Mouse (Mus musculus) heart, postnatal 4 days (tissue): ENCODE measurements around the gene Kcnh4. TPM values are rescaled to one million over a fixed set of nuclear protein-coding genes. Genes with fewer than 3 reads are reported as not detected.
A peak's percentile ranks its signal among the peaks of the same experiment; 100 is the strongest.

Source experiments
- DNase-seq: peaks from one replicate; pipeline ENCODE4 v3.0.0; 2021
- total RNA-seq, 2 experiments: library from RNA; stranded (reverse); gene quantifications; 2 replicates each; pipeline ENCODE4 v1.2.3; 2021

The Kcnh4 gene
- total RNA-seq, 2 experiments from 2014 or later = not detected

- no peak for DNase-seq
Measured at GRCm38 (mm10) chr11:100709201-100709810, 50.4 kb downstream of the Kcnh4 start.

GRCm38 (mm10) chr11:100705095-100705747 lies 54.5 kb downstream of the Kcnh4 start:
- DNase-seq = no peak

- DNase-seq = no peak
Measured at GRCm38 (mm10) chr11:100703851-100704531, 55.8 kb downstream of the Kcnh4 start, which contains the start of gene Dhx58. Dhx58 (minus strand) TSS chr11:100704271.

- no peak for DNase-seq
Measured at GRCm38 (mm10) chr11:100703366-100703765, 56.4 kb downstream of the Kcnh4 start.

GRCm38 (mm10) chr11:100702906-100703305 lies 56.8 kb downstream of the Kcnh4 start:
- no peak for DNase-seq

GRCm38 (mm10) chr11:100702081-100702851 lies 57.5 kb downstream of the Kcnh4 start:
- DNase-seq = peak; percentile 77

- peak; percentile 69 for DNase-seq
Measured at GRCm38 (mm10) chr11:100701301-100701700, 58.4 kb downstream of the Kcnh4 start.

- DNase-seq = no peak
Measured at GRCm38 (mm10) chr11:100700710-100701109, 59.0 kb downstream of the Kcnh4 start.

- DNase-seq = no peak
Measured at GRCm38 (mm10) chr11:100697921-100698320, 61.8 kb downstream of the Kcnh4 start.

GRCm38 (mm10) chr11:100694926-100695325 lies 64.8 kb downstream of the Kcnh4 start:
- DNase-seq = peak; percentile 92

GRCm38 (mm10) chr11:100693154-100693553 lies 66.6 kb downstream of the Kcnh4 start:
- DNase-seq = no peak

GRCm38 (mm10) chr11:100692164-100692616 lies 67.6 kb downstream of the Kcnh4 start, which contains the start of gene Zfp385c:
Zfp385c (minus strand) TSS chr11:100692455.
- no peak for DNase-seq

- DNase-seq = no peak
Measured at GRCm38 (mm10) chr11:100690389-100690788, 69.4 kb downstream of the Kcnh4 start.

Other genes with a start within 250 kb of the Kcnh4 start
- 10 to 100 TPM; 60.7 to 63.4 TPM for gene Acly, start 231.9 kb downstream of the Kcnh4 start, total RNA-seq
- under 1 TPM; 0.21 to 0.70 TPM for gene Ttc25, start 214.3 kb downstream of the Kcnh4 start, total RNA-seq
- 1 to 10 TPM; 6.3 to 7.3 TPM for gene Cnp, start 185.0 kb downstream of the Kcnh4 start, total RNA-seq
- gene Nkiras2, start 140.7 kb downstream of the Kcnh4 start, total RNA-seq = 10 to 100 TPM; 53.7 to 57.7 TPM
- gene Dnajc7, start 139.8 kb downstream of the Kcnh4 start, total RNA-seq = 100 to 1,000 TPM; 223 to 232 TPM
- gene Zfp385c, start 67.5 kb downstream of the Kcnh4 start, total RNA-seq = under 1 TPM; 0.56 to 0.60 TPM
- gene Dhx58, start 55.7 kb downstream of the Kcnh4 start, total RNA-seq = under 1 TPM; 0.62 to 0.83 TPM
- gene Kat2a, start 47.5 kb downstream of the Kcnh4 start, total RNA-seq = 10 to 100 TPM; 17.5 to 18.0 TPM
- not detected for gene Hspb9, start 46.1 kb downstream of the Kcnh4 start, total RNA-seq
- 10 to 100 TPM; 78.8 to 83.6 TPM for gene Rab5c, start 21.7 kb downstream of the Kcnh4 start, total RNA-seq
- gene Hcrt, start 3.0 kb upstream of the Kcnh4 start, total RNA-seq = not detected
- gene Ghdc, start 11.0 kb upstream of the Kcnh4 start, total RNA-seq = 1 to 10 TPM; 7.8 to 9.9 TPM
- gene Stat5b, start 90.8 kb upstream of the Kcnh4 start, total RNA-seq = 10 to 100 TPM; 45.4 to 52.4 TPM
- 10 to 100 TPM; 15.7 to 17.4 TPM for gene Stat5a, start 99.4 kb upstream of the Kcnh4 start, total RNA-seq
- gene Stat3, start 179.6 kb upstream of the Kcnh4 start, total RNA-seq = 100 to 1,000 TPM; 111 to 115 TPM
- 100 to 1,000 TPM; 479 to 498 TPM for gene Cavin1, start 210.9 kb upstream of the Kcnh4 start, total RNA-seq
- 100 to 1,000 TPM; 112 to 115 TPM for gene Atp6v0a1, start 249.5 kb upstream of the Kcnh4 start, total RNA-seq